Mouse (Mus musculus) stomach, embryonic 16.5 days (tissue): ENCODE data around the gene Calml4. TPM values are rescaled to one million over a fixed set of nuclear protein-coding genes. Genes with fewer than 3 reads are reported as not detected.
"Not testable (repeated sequence)": the region's sequence is repeated elsewhere in the genome, so short reads cannot be mapped to it uniquely, and the experiment has no call there.

Experiments used
- ATAC-seq: fragments of 200-750 bp; cut with Nextera tagmentation; 2 replicates; pipeline ENCODE4 v1.8.0; 2017; ENCODE audit warnings: moderate number of reproducible peaks, moderate TSS enrichment; ENCODE audit not compliant: insufficient read depth, low FRiP score
- H3K27ac ChIP-seq: fragments of 300-500 bp; sonication (generic); 2 replicates; pipeline ENCODE4 v1.5.1; 2014; ENCODE audit warnings: low read length
- H3K27me3 ChIP-seq: fragments of 300-500 bp; sonication (generic); 2 replicates; pipeline ENCODE4 v1.6.1; 2014; ENCODE audit warnings: low read length, control low read depth, mixed read lengths; ENCODE audit not compliant: control insufficient read depth, insufficient read depth
- H3K36me3 ChIP-seq: fragments of 300-500 bp; sonication (generic); 2 replicates; pipeline ENCODE4 v1.6.1; 2014; ENCODE audit warnings: low read length; ENCODE audit not compliant: control insufficient read depth, insufficient read depth
- H3K4me1 ChIP-seq: fragments of 300-500 bp; sonication (generic); 2 replicates; pipeline ENCODE4 v1.6.1; 2014; ENCODE audit warnings: low read length, control low read depth, mixed read lengths; ENCODE audit not compliant: control insufficient read depth, insufficient read depth
- H3K4me2 ChIP-seq: fragments of 300-500 bp; sonication (generic); 2 replicates; pipeline ENCODE4 v1.6.1; 2014; ENCODE audit warnings: low read depth, low read length, mixed read lengths
- H3K4me3 ChIP-seq: fragments of 300-500 bp; sonication (generic); replicated peaks from 2 replicates; pipeline ENCODE4 v1.5.1; 2014; ENCODE audit warnings: mild to moderate bottlenecking, low read length
- H3K9ac ChIP-seq: fragments of 300-500 bp; sonication (generic); 2 replicates; pipeline ENCODE4 v1.6.1; 2014; ENCODE audit warnings: low read length
- H3K9me3 ChIP-seq: fragments of 300-500 bp; sonication (generic); replicated peaks from 2 replicates; pipeline ENCODE4 v1.6.1; 2016; ENCODE audit warnings: low read length, control low read depth; ENCODE audit not compliant: control insufficient read depth
- WGBS: fragments of 180-500 bp; shearing (Covaris S2); extraction: QIAGEN DNeasy Blood & Tissue Kit; methylation state at CpG from one replicate; pipeline ENCODE4 v1.1.7; 2014; 5-methylcytosine and 5-hydroxymethylcytosine counted together
- polyA plus RNA-seq: library from polyadenylated mRNA; unstranded; fragments of >200 nt; fragmentation: Nextera tagmentation; extraction: Ambion mirVana; gene quantifications from 2 replicates; pipeline ENCODE4 v1.2.1, GENCODE M21; 2015

Gene Calml4
- polyA plus RNA-seq, 1 experiment from 2014 or later: 47.7 TPM

DNA sequence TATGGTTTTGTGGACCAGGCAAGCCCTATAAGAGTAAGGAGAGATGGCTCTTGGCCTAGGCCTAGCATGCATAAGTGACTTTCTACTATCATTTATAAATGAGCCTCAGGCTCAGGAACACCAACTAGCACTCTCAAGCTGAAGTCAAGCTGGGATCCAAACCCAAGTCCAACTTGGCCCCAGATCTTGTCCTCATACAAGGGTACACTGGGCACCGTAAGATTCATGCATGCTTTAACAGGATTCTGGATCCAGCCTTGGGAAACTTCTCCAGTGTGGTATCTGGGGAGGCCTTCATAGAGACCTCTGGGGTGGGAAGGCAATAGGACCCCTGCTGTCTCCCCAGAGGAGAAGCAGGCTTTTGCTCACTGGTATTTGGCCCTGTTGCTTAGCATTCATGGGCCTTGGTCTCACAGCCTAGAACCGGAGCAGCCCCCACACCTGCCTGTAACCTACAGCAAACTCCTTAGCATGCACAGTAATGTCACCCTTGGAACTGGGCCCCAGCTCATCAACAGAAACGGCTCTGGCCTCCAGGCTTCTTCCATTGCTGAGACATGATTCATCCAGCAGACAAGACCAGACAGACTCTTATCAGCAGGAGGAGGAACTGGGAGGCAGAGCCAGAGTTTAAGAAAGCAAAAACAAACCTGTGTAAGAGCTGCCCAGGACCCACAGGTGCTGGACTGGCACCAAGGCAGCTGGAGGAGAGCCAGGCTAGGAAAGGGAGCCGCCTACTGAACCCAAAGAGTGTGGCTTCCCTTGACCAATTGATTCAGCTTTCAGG lies 39.9 kb upstream of the Calml4 start:
- no peak overlapping the region for H3K4me3 ChIP-seq
- H3K4me2 ChIP-seq: no peak overlapping the region; the same call in 1 of the 2 replicates
- peaks cover 6% of the 10 kb centered on the region for H3K4me1 ChIP-seq
- WGBS: 57% methylated on average over 4 of the region's 4 CpGs
- H3K27ac ChIP-seq: peak overlapping the region; percentile 81
- H3K9ac ChIP-seq: no peak overlapping the region
- H3K36me3 ChIP-seq: no peaks in the 10 kb centered on the region
- H3K27me3 ChIP-seq: no peaks in the 10 kb centered on the region
- H3K9me3 ChIP-seq: no peaks in the 10 kb centered on the region
- peak; percentile 18; the same call in 1 of the 2 replicates for ATAC-seq

DNA sequence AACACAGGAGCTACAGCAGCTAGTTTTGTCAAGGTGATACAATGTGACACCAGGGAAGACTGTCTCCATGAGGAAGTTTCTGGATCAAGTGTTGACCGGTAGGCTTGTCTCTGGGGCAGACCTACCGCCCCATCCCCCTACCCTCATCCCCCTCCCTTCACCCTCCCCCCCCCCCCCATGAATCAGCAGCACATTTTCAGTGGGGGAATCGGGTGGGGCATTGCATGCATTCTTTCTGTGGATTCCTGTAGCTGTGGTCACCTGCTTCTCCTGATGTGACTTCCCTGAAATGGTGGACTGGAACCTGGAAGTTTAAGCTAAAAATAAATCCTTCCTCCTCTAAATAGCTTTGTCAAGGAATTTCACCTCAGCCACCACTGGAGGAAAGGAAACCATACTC lies 38.4 kb upstream of the Calml4 start:
- 51% methylated on average over 3 of the region's 3 CpGs for WGBS
- ATAC-seq: no peak

DNA sequence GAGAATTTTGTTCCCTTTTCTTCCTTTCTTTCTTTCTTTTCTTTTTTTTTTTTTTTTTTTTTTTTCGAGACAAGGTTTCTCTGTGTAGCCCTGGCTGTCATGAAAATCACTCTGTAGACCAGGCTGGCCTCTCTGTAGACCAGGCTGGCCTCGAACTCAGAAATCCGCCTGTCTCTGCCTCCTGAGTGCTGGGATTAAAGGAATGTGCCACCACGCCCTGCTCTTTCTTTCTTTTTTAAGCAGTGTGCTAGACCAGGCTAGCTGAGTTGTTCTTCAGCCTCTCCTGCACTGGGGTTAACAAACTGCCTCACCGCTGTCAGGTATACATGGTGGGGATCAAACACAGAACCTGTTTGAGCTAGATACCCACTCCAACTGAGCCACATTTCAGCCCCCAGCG lies 38.0 kb upstream of the Calml4 start:
- H3K9me3 ChIP-seq, H3K36me3 ChIP-seq, H3K4me3 ChIP-seq, H3K4me2 ChIP-seq, H3K27me3 ChIP-seq, H3K9ac ChIP-seq, H3K4me1 ChIP-seq, H3K27ac ChIP-seq, ATAC-seq: not testable (repeated sequence)
- WGBS: 90% methylated on average over 6 of the region's 6 CpGs

More for the DNA sequence above, 38.4 kb upstream of the Calml4 start:
- Histone ChIP-seq H3K9me3 (no peaks in the 10 kb centered on the region), H3K9ac (no peak overlapping the region), H3K27ac (no peak overlapping the region), H3K4me3 (no peak overlapping the region), H3K4me2 (no peak overlapping the region), H3K4me1 (peaks cover 6% of the 10 kb centered on the region), H3K36me3 (no peaks in the 10 kb centered on the region), H3K27me3 (no peaks in the 10 kb centered on the region)

DNA sequence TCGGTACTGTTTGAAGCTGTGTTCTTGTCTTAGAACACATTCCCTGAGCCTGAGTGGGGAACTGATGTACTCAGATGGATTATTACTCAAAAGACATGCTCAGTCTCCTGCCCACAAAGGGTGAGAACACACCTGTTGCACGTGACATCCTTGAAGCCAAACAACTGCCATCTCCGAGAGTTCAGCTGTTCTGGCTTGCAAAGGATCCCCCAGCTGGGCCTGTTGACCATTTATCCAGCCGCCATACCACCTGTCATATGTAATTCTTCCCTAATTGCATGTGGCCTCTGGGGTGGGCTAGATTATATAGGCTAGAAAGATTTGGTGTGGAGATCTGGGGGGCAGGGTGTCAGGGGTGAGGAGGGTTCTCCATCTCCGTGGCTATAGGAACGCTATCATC lies 37.1 kb upstream of the Calml4 start:
- no peaks in the 10 kb centered on the region for H3K27me3 ChIP-seq
- peaks cover 6% of the 10 kb centered on the region for H3K4me1 ChIP-seq
- no peak overlapping the region for H3K4me3 ChIP-seq
- 68% methylated on average over 6 of the region's 6 CpGs for WGBS
- no peak overlapping the region for H3K27ac ChIP-seq
- no peaks in the 10 kb centered on the region for H3K36me3 ChIP-seq
- no peak for ATAC-seq
- H3K9ac ChIP-seq: no peak overlapping the region
- H3K9me3 ChIP-seq: no peaks in the 10 kb centered on the region
- H3K4me2 ChIP-seq: no peak overlapping the region

DNA sequence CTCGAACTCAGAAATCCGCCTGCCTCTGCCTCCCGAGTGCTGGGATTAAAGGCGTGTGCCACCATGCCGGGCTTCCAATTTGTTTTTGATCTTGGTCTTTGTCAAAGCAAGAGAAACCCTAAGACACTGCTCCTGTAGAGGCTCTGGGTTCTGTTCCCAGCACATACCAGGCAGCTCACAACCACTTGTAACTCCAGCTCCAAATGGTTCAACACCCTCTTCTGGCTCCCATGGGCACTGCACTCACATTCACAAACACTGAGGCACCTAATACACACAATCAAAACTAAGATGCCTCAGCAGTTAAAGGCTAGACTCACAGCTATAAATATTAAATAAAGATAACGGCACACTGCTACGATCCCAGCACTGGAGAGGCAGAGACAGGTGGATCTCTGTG lies 36.1 kb upstream of the Calml4 start:
- no peak overlapping the region for H3K4me2 ChIP-seq
- no peaks in the 10 kb centered on the region for H3K36me3 ChIP-seq
- no peaks in the 10 kb centered on the region for H3K9me3 ChIP-seq
- no peak for ATAC-seq
- no peaks in the 10 kb centered on the region for H3K27me3 ChIP-seq
- H3K9ac ChIP-seq: no peak overlapping the region
- peaks cover 10% of the 10 kb centered on the region for H3K4me1 ChIP-seq
- no peak overlapping the region for H3K27ac ChIP-seq
- WGBS: 94% methylated on average over 7 of the region's 7 CpGs
- H3K4me3 ChIP-seq: no peak overlapping the region

DNA sequence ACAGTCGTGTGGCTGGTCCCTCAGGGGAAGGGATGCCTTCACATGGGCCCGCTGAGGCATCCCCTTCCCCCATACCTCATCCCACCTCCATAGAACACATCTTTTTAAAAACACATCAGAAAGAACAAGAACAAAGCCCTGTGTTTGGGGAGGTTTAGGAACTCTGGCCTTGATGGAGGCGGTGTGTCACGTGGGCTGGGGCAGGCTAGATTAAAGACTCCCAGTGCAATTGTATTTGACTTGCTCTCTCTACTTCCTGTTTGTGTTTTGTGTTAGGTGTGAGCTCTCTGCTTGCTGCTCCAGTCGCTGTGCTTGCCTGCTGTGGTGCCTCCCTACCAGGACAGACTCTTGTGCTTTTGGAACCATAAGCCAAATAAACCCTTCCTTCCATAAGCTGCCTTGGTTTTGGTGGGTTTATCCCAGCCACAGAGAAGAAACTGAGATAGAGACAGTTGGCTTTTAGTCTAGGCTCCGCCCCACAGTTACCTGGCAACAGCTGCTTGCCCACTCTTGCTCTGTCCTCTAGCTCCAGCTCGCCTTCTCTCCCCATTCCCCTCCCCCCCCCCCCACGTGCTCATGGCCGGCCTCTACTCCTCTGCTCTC lies 32.0 kb upstream of the Calml4 start:
- peaks cover 8% of the 10 kb centered on the region for H3K4me1 ChIP-seq
- H3K4me2 ChIP-seq: 0 out of 2 replicates have a peak overlapping the region, but pooled peaks have one; percentile 1
- H3K4me3 ChIP-seq: no peak overlapping the region
- no peaks in the 10 kb centered on the region for H3K27me3 ChIP-seq
- no peaks in the 10 kb centered on the region for H3K36me3 ChIP-seq
- H3K27ac ChIP-seq: no peak overlapping the region
- no peak overlapping the region for H3K9ac ChIP-seq
- ATAC-seq: no peak
- H3K9me3 ChIP-seq: no peaks in the 10 kb centered on the region
- 19% methylated on average over 9 of the region's 9 CpGs for WGBS

DNA sequence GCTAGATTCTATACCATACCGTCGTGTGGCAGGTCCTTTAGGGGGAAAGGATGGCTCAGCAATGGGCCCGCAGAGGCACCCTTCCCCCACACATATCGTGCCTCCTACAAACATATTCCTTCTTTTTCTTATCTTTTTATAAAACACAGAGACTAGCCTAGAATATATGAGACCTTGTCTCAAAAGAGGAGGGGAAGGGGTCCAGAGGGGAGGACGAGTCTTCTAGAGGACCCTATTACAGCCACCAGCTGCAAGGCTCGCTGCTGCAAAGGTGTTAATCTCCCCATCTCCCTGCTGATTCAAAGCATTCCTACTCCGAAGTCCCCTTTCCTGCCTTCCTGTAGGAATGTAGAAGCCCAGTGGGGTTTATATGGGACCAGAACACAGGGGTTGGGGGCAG lies 31.4 kb upstream of the Calml4 start:
- H3K36me3 ChIP-seq: no peaks in the 10 kb centered on the region
- no peak overlapping the region for H3K4me3 ChIP-seq
- H3K4me1 ChIP-seq: peaks cover 8% of the 10 kb centered on the region
- H3K9ac ChIP-seq: no peak overlapping the region
- H3K4me2 ChIP-seq: no peak overlapping the region
- H3K27ac ChIP-seq: no peak overlapping the region
- H3K9me3 ChIP-seq: no peaks in the 10 kb centered on the region
- WGBS: 11% methylated on average over 7 of the region's 7 CpGs
- no peaks in the 10 kb centered on the region for H3K27me3 ChIP-seq
- ATAC-seq: no peak

DNA sequence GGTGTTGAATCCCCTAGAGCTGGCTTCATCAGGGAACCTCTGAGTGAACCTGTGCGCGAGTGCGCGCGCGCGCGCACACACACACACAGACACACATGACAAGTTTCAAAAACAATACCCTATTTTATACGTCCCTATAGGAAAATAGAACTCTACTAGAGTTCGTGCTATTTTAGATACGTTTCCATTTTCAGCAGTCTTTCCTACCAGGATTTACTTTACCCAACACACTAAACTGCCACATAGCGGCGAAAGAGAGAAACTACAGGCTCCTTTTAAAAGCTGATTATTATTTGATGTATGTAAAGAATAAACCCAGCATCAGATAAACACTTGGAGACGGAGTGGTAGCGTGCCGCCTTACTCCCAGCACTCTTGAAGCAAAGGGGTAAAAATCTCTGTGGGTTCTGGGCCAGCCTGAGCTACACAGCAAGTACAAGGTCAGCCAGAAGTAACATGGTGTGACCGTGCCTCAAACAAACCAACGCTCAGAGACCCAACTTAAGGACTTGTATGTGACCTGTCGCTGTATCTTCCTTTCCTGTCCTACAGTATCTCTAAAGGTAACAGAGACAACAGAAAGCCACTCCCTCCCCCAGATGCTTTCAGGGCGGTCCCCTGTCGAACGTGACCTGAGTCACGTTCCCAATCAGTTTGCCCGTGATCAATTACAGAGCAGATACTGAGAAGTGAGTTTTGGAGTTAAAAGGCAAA lies 29.8 kb upstream of the Calml4 start:
- H3K4me3 ChIP-seq: peak overlapping the region; percentile 37
- H3K9ac ChIP-seq: peak overlapping the region; percentile 35; the same call in 1 of the 2 replicates
- H3K36me3 ChIP-seq: no peaks in the 10 kb centered on the region
- H3K9me3 ChIP-seq: no peaks in the 10 kb centered on the region
- H3K4me1 ChIP-seq: peaks cover 8% of the 10 kb centered on the region
- ATAC-seq: no peak; the same call in 1 of the 2 replicates
- no peaks in the 10 kb centered on the region for H3K27me3 ChIP-seq
- WGBS: 4% methylated on average over 24 of the region's 24 CpGs
- H3K4me2 ChIP-seq: peak overlapping the region; percentile 67
- H3K27ac ChIP-seq: peak overlapping the region; percentile 80

DNA sequence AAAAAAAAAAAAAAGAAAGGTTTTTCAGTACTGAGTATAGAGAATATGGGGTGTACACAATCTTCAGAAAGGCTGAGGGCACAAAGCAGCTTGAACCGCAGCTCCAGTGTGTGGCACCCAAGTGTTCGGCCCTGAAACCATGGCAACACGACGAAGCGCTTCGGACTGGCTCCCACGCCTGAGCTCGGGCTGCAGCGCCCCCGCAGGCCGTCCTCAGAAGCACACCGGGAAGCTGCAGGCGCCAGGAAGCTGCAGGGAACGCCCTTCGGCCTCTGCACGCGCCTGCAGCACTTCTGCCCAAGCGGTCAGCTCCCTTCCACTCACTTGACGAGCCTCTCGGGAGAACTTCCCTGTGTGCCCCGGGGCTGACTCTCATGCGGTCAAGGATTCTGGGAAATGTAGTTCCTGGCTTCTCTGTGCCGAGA lies 29.2 kb upstream of the Calml4 start:
- H3K9me3 ChIP-seq: no peaks in the 10 kb centered on the region
- H3K4me3 ChIP-seq: peak overlapping the region; percentile 37
- no peaks in the 10 kb centered on the region for H3K36me3 ChIP-seq
- under 1% methylated on average over 23 of the region's 23 CpGs for WGBS
- 0 out of 2 replicates have a peak overlapping the region, but pooled peaks have one; percentile 80 for H3K27ac ChIP-seq
- ATAC-seq: peak; percentile 97
- no peaks in the 10 kb centered on the region for H3K27me3 ChIP-seq
- peak overlapping the region; percentile 35; the same call in 1 of the 2 replicates for H3K9ac ChIP-seq
- H3K4me1 ChIP-seq: peaks cover 8% of the 10 kb centered on the region
- H3K4me2 ChIP-seq: peak overlapping the region; percentile 67
